Mouse (Mus musculus): Measurements from ENCODE around the gene Cfap206.
"Not testable (repeated sequence)": the region's sequence is repeated elsewhere in the genome, so short reads cannot be mapped to it uniquely, and the experiment has no call there.

The Cfap206 gene

DNA sequence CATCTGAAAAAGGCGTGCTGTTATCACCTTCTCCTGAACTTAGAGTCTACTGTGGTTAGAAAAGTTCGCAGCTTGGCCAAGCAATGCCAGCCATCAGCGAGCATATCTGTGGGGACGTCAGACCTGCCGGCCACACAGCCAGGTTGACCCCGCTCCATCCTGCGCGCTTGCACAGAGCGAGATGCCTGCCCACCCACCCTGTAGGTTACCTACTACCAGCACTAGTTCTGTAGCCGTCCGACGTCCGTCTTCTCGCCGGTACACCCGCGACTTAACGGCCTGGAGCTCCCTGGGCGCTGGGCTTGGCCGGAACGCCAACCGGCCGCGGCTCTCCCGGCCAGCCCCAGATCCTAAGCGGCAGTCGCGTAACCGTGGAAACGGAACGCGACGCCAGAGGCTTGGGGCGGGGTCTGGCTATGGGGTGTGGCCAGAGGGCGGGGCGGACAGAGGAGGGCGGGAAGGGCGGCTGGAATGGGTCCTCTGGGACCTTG lies at the start of gene Cfap206:
Cfap206 (minus strand) TSS at position 356 of the 491 bp plus-strand sequence.
- DNase-seq (ENCODE audit: low read depth in 1 of 2, low spot score in 2 of 2): no peak

DNA sequence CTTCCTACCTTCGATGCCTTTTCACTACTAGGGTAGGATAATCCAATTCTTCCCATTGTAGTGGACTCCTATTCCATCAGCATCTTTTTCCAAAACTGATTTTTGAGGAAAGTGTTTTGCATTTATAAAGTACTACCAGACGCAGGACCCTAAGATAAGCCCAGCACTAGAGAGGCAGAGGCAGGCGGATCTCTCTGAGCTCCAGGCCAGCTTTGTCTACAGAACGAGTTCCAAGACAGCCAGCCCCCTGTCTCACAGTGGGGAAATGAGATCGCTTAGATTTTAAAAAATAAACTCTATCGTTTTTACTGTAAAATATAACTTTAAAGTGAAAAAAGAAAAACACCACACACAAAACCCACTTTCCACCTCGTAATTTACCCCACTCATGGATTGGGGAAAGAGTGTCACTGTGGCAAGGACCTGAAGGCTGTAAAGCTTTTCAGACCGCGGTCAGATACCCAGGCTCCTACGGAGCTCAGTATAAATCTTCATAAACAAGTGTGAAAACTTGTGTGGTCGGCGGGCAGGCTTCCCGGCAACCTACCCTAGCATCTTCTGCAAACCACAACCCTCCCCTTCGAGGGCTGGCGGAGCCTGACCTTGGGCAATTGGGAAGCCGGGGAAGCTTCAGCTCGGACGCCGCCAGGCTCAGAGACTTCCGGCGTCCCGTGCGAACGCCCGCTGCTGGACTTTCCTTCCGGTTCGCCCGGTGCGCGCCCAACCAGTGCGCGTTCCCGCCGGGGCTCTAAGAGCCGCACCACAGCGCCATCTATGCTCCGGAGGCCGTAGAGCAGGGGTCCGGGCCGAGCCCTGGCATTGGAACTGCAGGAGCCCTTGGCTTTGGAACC lies 47.9 kb upstream of the Cfap206 start, which contains the start of gene Smim8:
Smim8 (minus strand) TSS at position 747 of the 851 bp plus-strand sequence.
- peak; percentile 72 to 86 for DNase-seq (ENCODE audit: low read depth in 1 of 2, low spot score in 2 of 2)

DNA sequence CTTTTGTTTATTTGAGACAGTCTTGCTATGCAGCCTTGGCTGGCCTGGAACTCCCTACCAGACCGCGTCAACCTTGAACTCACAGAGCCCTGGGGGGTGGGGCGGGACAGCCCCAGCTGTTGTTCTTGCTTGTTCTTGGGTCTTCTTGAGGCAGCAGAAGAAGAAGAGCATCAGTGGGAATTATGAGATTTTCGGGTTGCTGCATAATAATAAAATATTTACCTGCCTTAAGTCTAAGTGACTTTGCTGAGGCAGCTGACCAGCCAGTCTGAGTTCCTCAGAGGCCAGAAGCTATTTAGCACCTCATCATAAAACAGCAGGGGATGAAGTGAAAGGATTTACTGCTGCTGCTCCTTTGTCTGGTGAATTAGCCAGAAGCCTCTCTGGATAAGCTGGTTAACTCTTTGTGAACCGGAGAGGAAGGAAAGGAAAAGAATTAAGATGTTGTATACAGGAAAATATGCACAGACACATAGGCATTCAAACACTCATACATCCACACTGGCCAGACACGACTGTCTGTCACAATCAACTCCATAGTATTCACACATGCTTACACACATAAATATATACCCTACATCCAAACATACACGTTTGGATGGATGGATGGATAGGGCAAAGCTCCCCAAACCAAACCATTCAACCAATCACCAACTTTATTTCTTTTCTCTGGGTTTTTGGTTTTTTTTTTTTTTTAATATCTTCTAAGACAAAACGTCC lies 41.8 kb upstream of the Cfap206 start:
- no peak for DNase-seq (ENCODE audit: low read depth in 1 of 2, low spot score in 2 of 2)

DNA sequence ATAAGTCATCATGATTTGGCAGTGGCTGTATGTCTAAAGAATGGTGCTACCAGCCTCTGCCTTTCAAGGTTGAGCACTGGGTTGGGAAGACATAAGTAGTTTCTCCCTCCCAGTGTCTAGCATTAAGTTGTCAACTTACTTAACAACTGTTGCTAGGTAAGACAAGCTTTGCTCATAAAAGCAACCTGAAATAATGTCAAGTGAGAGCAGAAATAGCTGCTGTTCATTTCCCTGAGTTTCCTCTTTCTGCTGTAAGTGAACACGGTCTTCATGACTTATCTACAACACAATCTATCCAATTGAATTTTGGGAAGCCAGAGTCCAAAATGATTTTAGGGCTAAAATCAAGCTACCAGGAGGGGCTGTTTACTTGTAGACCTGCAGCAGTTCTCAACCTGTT lies 26.2 kb upstream of the Cfap206 start, which contains the start of gene Gm136:
Gm136 (minus strand) TSS at position 101 of the 400 bp plus-strand sequence.
- no peak for DNase-seq (ENCODE audit: low read depth in 1 of 2, low spot score in 2 of 2)

GRCm38 (mm10) chr4:34749236-34749635 lies 19.2 kb upstream of the Cfap206 start:
- DNase-seq (ENCODE audit: low read depth in 1 of 2, low spot score in 2 of 2): no peak

GRCm38 (mm10) chr4:34734461-34734860 lies 4.5 kb upstream of the Cfap206 start:
- no peak for DNase-seq (ENCODE audit: low read depth in 1 of 2, low spot score in 2 of 2)

GRCm38 (mm10) chr4:34733415-34733814 lies 3.4 kb upstream of the Cfap206 start:
- not testable (repeated sequence) for DNase-seq (ENCODE audit: low read depth in 1 of 2, low spot score in 2 of 2)

- not testable (repeated sequence) for DNase-seq (ENCODE audit: low read depth in 1 of 2, low spot score in 2 of 2)
Measured at GRCm38 (mm10) chr4:34725710-34726109, 4.3 kb downstream of the Cfap206 start.

DNA sequence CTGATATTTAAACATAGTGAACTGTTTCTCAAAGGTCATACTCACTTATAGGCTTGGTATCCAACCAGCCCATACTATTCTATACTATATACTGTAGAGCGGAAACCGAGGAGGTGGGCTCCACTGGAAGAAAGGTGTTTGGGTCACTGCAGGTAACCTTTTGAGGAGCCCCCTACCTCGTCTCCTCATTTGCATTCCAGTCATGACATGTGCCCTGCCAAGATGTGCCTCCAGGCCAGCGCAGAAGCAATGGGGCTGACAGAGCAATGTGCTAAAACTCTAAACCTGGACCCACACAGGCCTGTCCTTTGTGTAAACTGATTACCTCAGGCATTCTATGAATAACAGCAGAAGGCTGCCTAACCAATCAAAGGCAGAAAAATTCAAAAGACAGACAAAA lies 5.7 kb downstream of the Cfap206 start:
- no peak for DNase-seq (ENCODE audit: low read depth in 1 of 2, low spot score in 2 of 2)

- DNase-seq (ENCODE audit: low read depth in 1 of 2, low spot score in 2 of 2): no peak
Measured at GRCm38 (mm10) chr4:34723186-34723585, 6.8 kb downstream of the Cfap206 start.

DNA sequence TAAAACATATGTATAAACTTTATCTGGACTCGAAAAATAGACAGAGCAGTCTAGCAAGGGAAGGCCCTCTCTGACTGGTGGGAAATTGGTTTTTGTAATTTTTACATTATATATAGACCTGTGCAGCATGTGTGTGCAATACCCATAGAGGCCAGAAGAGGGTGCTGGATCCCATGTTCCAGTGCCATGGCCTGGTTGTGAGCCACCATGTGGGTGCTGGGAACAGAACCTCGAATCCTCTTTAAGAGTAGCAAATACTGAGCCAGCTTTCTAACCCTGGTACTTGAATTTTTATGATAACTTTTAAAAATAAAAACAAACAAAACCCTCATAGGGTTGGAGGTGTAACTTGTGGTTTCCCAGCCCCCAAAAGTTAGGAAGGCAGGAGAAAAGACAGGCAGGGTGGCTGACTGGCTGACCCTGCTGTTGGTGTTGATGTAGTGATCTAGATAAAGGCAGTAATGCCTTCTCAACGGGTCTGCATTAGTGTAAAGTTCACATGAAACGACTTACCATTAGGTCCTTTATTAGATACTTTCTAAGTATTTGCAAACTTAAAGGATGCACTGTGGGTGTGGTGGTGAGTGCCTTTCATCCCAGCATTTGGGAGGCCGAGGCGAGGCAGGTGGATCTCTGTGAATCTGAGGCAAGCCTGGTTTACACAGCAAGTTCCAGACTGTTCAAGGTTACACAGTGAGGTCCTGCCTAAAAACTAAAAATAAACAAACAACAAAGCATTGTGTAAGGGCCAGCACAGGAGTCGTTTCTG lies 9.7 kb downstream of the Cfap206 start:
- DNase-seq (ENCODE audit: low read depth in 1 of 2, low spot score in 2 of 2): no peak

GRCm38 (mm10) chr4:34719421-34719820 lies 10.6 kb downstream of the Cfap206 start:
- DNase-seq (ENCODE audit: low read depth in 1 of 2, low spot score in 2 of 2): no peak

GRCm38 (mm10) chr4:34715062-34715461 lies 14.9 kb downstream of the Cfap206 start:
- DNase-seq (ENCODE audit: low read depth in 1 of 2, low spot score in 2 of 2): no peak

DNA sequence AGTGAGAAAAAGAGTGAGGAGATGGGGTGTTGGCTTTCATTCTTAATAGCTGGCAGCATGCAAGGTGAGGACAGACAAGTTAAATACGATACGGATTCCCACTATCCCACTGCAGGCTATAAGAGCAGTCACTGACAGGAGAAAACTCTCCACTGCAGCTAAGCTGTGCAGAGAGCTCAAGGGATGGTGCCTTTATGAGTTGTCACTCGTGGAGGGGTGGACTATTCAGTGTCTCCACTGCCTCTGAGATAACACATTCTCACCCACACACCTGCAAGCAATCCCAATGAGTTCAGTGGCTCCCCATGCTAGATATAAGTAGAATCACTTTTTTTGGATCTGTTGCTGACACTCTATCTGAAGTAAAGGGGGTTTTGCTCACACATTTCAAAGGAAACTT lies 21.9 kb downstream of the Cfap206 start:
- DNase-seq (ENCODE audit: low read depth in 1 of 2, low spot score in 2 of 2): no peak

- DNase-seq (ENCODE audit: low read depth in 1 of 2, low spot score in 2 of 2): no peak
Measured at GRCm38 (mm10) chr4:34707248-34707647, 22.8 kb downstream of the Cfap206 start.

DNA sequence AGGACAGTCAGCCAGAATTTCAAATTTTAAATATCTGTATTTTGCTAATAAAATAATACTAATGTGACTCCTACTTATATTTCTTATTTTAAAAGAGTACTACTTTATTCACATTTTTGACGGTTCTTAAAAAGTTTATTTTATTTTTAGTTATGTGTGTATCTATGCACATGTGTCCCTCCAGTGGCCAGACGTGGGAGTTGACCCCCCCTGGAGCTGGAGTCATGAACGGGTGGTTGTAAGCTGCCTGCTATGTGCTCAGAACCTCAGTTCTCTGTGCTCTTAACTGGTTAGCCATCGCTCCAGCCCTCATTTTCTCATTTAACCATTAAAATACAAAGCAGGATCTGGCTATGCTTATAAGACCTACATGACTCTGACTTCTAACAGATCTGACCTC lies 27.0 kb downstream of the Cfap206 start:
- no peak for DNase-seq (ENCODE audit: low read depth in 1 of 2, low spot score in 2 of 2)

GRCm38 (mm10) chr4:34702231-34702630 lies 27.8 kb downstream of the Cfap206 start:
- no peak for DNase-seq (ENCODE audit: low read depth in 1 of 2, low spot score in 2 of 2)

DNA sequence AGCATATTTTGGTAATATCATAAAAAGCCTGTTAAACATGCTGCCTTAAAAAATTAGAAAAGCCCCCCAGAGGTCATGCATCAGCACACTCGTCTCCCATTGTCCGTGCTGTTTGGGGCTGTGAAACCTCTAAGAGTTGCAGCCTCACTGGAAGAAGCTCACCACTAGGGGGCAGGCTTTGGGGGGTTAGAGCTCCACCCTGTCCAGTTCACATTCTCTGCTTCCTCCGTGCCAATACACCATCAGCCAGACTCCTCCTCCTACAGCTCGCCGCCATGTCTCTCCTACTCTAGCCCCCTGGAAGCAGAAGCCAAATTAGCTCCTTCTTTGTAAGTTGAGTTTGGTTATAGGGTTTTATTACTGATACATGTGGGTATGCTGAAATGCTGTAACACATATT lies 28.5 kb downstream of the Cfap206 start:
- DNase-seq (ENCODE audit: low read depth in 1 of 2, low spot score in 2 of 2): peak; percentile 6 to 28

DNA sequence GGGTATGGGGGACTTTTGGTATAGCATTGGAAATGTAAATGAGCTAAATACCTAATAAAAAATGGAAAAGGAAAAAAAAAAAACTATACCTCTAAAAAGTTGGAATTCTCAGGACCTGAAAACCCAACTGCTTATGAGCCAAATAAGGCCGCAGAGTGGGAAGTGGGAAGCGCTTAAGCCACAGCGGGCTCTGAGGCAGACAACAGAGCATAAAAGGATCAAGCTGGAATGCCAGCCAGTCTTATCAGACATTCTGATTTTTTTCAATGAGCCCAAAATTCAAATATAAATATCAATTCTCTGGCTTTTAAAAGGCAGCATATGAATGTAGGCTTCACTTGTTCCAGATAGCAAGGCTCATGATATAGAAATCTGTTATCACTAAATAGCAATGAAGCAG lies 42.0 kb downstream of the Cfap206 start:
- DNase-seq (ENCODE audit: low read depth in 1 of 2, low spot score in 2 of 2): no peak

GRCm38 (mm10) chr4:34686874-34687567 lies 43.0 kb downstream of the Cfap206 start, which contains the start of gene Slc35a1:
TSS of gene Slc35a1 (minus strand) at chr4:34687438.
- peak; percentile 71 to 80 for DNase-seq (ENCODE audit: low read depth in 1 of 2, low spot score in 2 of 2)

Data from monocyte, adult 2 months (primary cell).